Mouse (Mus musculus) small intestine, adult 2 months (tissue): ENCODE data around the gene Il7r.

ENCODE experiments used
- CTCF ChIP-seq: fragments of 200-500 bp; IDR thresholded peaks from 2 replicates; pipeline ENCODE4 v1.5.1; 2012; ENCODE audit warnings: low read depth, mild to moderate bottlenecking, control low read depth, inconsistent platforms, low read length, moderate library complexity, mixed read lengths; ENCODE audit not compliant: insufficient replicate concordance, insufficient read length; ENCODE audit errors: extremely low read depth
- POLR2A ChIP-seq: fragments of 200-500 bp; IDR thresholded peaks from 2 replicates; pipeline ENCODE4 v1.6.1; 2012; ENCODE audit warnings: low read depth, mild to moderate bottlenecking, control low read depth, inconsistent platforms, low read length, moderate library complexity

DNA sequence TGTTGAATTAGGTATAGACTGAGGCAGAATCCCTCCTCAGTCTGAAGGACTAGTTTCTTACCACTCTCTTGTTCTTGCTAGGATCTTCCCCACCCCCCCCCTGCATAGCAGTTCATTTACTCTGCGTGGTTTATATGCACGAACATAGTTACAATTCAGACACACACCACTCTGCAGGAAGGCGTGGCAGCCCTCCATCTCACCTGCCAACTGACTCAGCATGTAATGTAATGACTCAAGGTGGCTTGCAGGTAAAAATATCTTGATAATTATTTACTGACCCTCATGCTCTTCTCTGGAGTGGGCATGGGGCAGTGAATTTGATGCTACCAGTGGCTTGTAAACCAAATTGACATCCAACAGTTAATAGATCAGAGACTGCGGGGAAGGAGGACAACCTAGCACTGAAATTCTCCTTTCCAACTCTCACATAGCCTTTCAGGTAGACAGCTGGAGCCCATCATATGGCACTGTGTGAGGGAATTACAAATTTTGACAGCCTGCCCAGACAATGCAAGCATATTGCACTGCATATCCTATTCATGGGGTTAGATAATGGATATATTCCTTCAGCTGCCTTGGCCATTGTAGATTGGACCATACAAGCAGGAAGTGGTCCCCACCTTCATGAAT, 58.8 kb downstream of the Il7r start:
- no peak for TF ChIP-seq CTCF
- no peak for TF ChIP-seq POLR2A
